Mouse (Mus musculus): ENCODE results near the gene Afm.
A peak's percentile ranks its signal among the peaks of the same experiment; 100 is the strongest.

Gene Afm

GRCm38 (mm10) chr5:90518356-90519100 lies at the start of gene Afm:
Gene Afm, plus strand, starts transcription at chr5:90518932.
- no peak for DNase-seq

- no peak for DNase-seq
Measured at GRCm38 (mm10) chr5:90470836-90471235, 47.9 kb upstream of the Afm start.

- DNase-seq: no peak
Measured at GRCm38 (mm10) chr5:90473902-90474301, 44.8 kb upstream of the Afm start.

- no peak for DNase-seq
Measured at GRCm38 (mm10) chr5:90474369-90474768, 44.4 kb upstream of the Afm start.

- no peak for DNase-seq
Measured at GRCm38 (mm10) chr5:90476741-90477140, 42.0 kb upstream of the Afm start.

- DNase-seq: no peak
Measured at GRCm38 (mm10) chr5:90477308-90478140, 41.2 kb upstream of the Afm start.

GRCm38 (mm10) chr5:90478886-90479285 lies 39.8 kb upstream of the Afm start:
- no peak for DNase-seq

- DNase-seq: no peak
Measured at GRCm38 (mm10) chr5:90485597-90485996, 33.1 kb upstream of the Afm start.

GRCm38 (mm10) chr5:90488323-90488722 lies 30.4 kb upstream of the Afm start:
- no peak for DNase-seq

- no peak for DNase-seq
Measured at GRCm38 (mm10) chr5:90490518-90490917, 28.2 kb upstream of the Afm start, which contains the start of gene Afp. Gene Afp, plus strand, starts transcription at chr5:90490737.

GRCm38 (mm10) chr5:90492440-90492839 lies 26.3 kb upstream of the Afm start:
- DNase-seq: no peak

GRCm38 (mm10) chr5:90494308-90494707 lies 24.4 kb upstream of the Afm start:
- no peak for DNase-seq

GRCm38 (mm10) chr5:90499509-90499908 lies 19.2 kb upstream of the Afm start:
- no peak for DNase-seq

GRCm38 (mm10) chr5:90500714-90501113 lies 18.0 kb upstream of the Afm start:
- peak; percentile 79 for DNase-seq

GRCm38 (mm10) chr5:90501752-90502151 lies 17.0 kb upstream of the Afm start:
- DNase-seq: no peak

GRCm38 (mm10) chr5:90504742-90505141 lies 14.0 kb upstream of the Afm start:
- DNase-seq: no peak

GRCm38 (mm10) chr5:90506507-90506906 lies 12.2 kb upstream of the Afm start:
- no peak for DNase-seq

- DNase-seq: peak; percentile 4
Measured at GRCm38 (mm10) chr5:90507411-90507949, 11.3 kb upstream of the Afm start.

GRCm38 (mm10) chr5:90509828-90510592 lies 8.7 kb upstream of the Afm start:
- no peak for DNase-seq

GRCm38 (mm10) chr5:90512288-90512955 lies 6.3 kb upstream of the Afm start:
- no peak for DNase-seq

GRCm38 (mm10) chr5:90515561-90515960 lies 3.2 kb upstream of the Afm start:
- DNase-seq: no peak

- DNase-seq: no peak
Measured at GRCm38 (mm10) chr5:90551191-90551590, 32.5 kb downstream of the Afm start.
